Mouse (Mus musculus) bone marrow, adult 2 months (tissue): ENCODE measurements around the gene BC004004.

Experiments used
- CTCF ChIP-seq: fragments of 200-500 bp; IDR thresholded peaks from 2 replicates; pipeline ENCODE4 v1.5.1; 2011; ENCODE audit warnings: low read length, control low read depth; ENCODE audit not compliant: control insufficient read depth, insufficient read depth
- POLR2A ChIP-seq: fragments of 200-500 bp; IDR thresholded peaks from 2 replicates; pipeline ENCODE4 v1.6.1; 2011; ENCODE audit warnings: low read depth, mild to moderate bottlenecking, control low read depth, low read length, borderline replicate concordance; ENCODE audit not compliant: control insufficient read depth

DNA sequence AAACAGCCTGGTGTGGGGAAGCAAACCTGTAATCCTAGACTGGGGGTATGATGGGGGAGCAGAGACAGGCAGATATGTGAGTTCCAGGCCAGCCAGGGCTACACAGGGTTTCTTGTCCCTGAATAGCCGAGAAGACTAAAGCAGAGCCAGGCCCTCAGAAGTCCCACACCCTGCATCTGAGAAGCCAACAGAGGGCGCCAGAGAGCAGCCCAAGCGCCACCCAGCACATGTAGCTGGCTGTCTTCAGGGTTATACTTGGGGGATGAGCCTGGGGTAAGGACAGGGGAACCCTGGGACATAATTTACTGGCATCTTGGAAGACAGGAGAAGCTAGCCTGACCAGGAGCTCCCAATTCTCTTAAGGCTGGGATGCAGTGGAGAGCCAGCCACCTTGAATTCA is 9.1 kb upstream of the BC004004 start:
- TF ChIP-seq CTCF = peak; percentile 98
- no peak for TF ChIP-seq POLR2A
